Mouse (Mus musculus) heart, adult 2 months (tissue): ENCODE data around the gene Pard3. TPM values are rescaled to one million over a fixed set of nuclear protein-coding genes. Genes with fewer than 3 reads are reported as not detected.

ENCODE experiments used
- DNase-seq, 2 experiments: peaks; one replicate each; pipeline ENCODE4 v3.0.0; 2021
- H3K27ac ChIP-seq: fragments of 200-600 bp; 2 replicates; pipeline ENCODE4 v1.8.1; 2022
- H3K27me3 ChIP-seq: fragments of 200-500 bp; 2 replicates; pipeline ENCODE4 v1.6.1; 2012; ENCODE audit warnings: mild to moderate bottlenecking, low read length, inconsistent platforms, mixed read lengths; ENCODE audit not compliant: control insufficient read depth, insufficient read depth
- H3K36me3 ChIP-seq: fragments of 200-500 bp; 2 replicates; pipeline ENCODE4 v1.6.1; 2012; ENCODE audit warnings: low read length, inconsistent platforms; ENCODE audit not compliant: control insufficient read depth, insufficient read depth
- H3K4me1 ChIP-seq: fragments of 200-500 bp; 2 replicates; pipeline ENCODE4 v1.6.1; 2011; ENCODE audit warnings: low read length; ENCODE audit not compliant: control insufficient read depth, insufficient read depth
- H3K4me3 ChIP-seq: fragments of 200-600 bp; 2 replicates; pipeline ENCODE4 v1.8.1; 2022
- H3K79me2 ChIP-seq: fragments of 200-500 bp; replicated peaks from 2 replicates; pipeline ENCODE4 v1.6.1; 2012; ENCODE audit warnings: mild to moderate bottlenecking, inconsistent platforms, low read length, moderate library complexity, mixed read lengths; ENCODE audit not compliant: control insufficient read depth, insufficient read depth
- H3K9ac ChIP-seq: fragments of 200-500 bp; 2 replicates; pipeline ENCODE4 v1.6.1; 2012; ENCODE audit warnings: low read depth, mild to moderate bottlenecking, control low read depth, inconsistent platforms, low read length, mixed read lengths
- CTCF ChIP-seq: fragments of 200-600 bp; IDR thresholded peaks from 2 replicates; pipeline ENCODE4 v1.8.1; 2022; ENCODE audit warnings: antibody characterized with exemption, mild to moderate bottlenecking, moderate library complexity
- EP300 ChIP-seq: fragments of 200-500 bp; IDR thresholded peaks from 2 replicates; pipeline ENCODE4 v1.6.1; 2011; ENCODE audit warnings: low read depth, low read length, control low read depth; ENCODE audit not compliant: insufficient read depth
- POLR2A ChIP-seq: fragments of 200-500 bp; IDR thresholded peaks from 2 replicates; pipeline ENCODE4 v1.6.1; 2011; ENCODE audit warnings: mild to moderate bottlenecking, low read depth, low read length, control low read depth; ENCODE audit not compliant: insufficient read depth
- WGBS: fragments of 180-500 bp; shearing (Covaris S2); methylation state at CpG from one replicate; pipeline ENCODE4 v1.1.7; 2018; 5-methylcytosine and 5-hydroxymethylcytosine counted together
- intact Hi-C: fragments of 180-260 bp; cut with DNase I; formaldehyde crosslinking; loops from one replicate; pipeline ENCODE4 v1.15.1; 2025
- polyA plus RNA-seq: library from polyadenylated mRNA; depleted of rRNA; stranded (reverse); fragments of >200 nt; gene quantifications from 2 replicates; pipeline ENCODE4 v1.2.3, GENCODE M21; 2012
- total RNA-seq, 2 experiments: library from RNA; stranded (reverse); gene quantifications; 2 replicates each; pipeline ENCODE4 v1.2.3; 2021

Pard3 gene
- total and polyA plus RNA-seq, 3 experiments = 23.7 to 32.9 (median 30.1) TPM

DNA sequence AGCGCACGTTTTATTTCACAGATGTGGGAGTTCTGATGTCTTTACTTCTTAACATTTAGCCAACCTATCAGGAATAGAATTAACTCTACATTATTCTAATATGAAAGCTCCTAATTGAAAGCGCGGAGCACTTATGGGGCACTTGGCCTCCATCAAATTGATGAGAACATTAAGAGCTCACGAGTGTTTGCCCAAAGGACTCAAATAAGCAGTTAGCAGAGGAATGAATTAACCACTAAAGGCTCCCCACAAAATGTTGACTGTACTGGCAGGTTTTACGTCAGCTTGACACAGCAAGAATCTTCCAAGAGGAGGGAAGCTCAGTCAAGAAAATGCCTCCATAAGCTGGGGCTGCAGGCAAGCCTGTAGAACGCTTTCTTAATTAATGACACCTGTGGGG lies 32.1 kb downstream of the Pard3 start:
- 92% methylated on average over 7 of the region's 7 CpGs for WGBS
- TF ChIP-seq EP300 = no peak
- no peak for TF ChIP-seq POLR2A
- TF ChIP-seq CTCF = no peak

DNA sequence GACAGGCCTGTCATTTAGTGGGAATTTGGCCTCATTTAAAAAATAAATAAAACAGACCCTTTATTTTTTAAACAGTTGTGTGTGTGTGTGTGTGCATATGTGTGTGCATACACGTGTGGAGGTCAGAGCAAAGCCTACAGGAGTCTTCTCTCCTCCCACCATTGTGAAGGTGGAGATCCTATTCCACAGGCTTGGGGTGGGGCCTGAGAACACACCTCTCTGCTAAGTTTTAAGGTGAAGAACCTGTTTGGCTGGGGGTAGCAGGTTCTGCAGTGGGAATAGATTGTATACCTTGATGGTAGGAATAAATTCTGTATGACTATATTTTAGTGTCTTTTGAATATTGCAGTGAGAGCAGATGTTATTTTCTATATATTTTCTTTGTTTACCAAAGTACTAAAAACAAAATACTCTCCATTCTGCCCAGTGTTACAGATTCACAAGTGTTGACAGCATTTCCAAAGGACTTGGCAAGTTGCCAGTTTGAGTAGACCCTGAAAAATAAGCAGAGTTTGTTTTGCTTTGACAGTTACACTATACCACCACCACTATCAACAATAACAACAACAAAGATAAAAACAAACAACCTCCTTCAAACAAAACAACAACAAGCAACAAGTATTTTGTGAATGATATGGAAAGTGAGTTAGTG lies 35.9 kb downstream of the Pard3 start:
- TF ChIP-seq EP300 = no peak
- TF ChIP-seq POLR2A = no peak
- no peak for TF ChIP-seq CTCF
- DNase-seq = no peak
- peaks cover 5% of the 10 kb centered on the region for H3K79me2 ChIP-seq
- H3K36me3 ChIP-seq = no peaks in the 10 kb centered on the region; the same call in 1 of the 2 replicates
- no peak overlapping the region for H3K27ac ChIP-seq
- intact Hi-C loops = no loop called here
- peaks cover 3% of the 10 kb centered on the region for H3K4me1 ChIP-seq
- H3K9ac ChIP-seq = no peak overlapping the region
- H3K4me3 ChIP-seq = no peak overlapping the region
- WGBS = 71% methylated on average over 1 of the region's 1 CpGs
- no peaks in the 10 kb centered on the region for H3K27me3 ChIP-seq

More for the DNA sequence above, 32.1 kb downstream of the Pard3 start:
- Histone ChIP-seq H3K36me3 (no peaks in the 10 kb centered on the region; the same call in 1 of the 2 replicates), H3K4me3 (no peak overlapping the region), H3K27ac (no peak overlapping the region), H3K79me2 (peaks cover 2% of the 10 kb centered on the region), H3K9ac (no peak overlapping the region), H3K4me1 (no peaks in the 10 kb centered on the region; the same call in 1 of the 2 replicates), H3K27me3 (no peaks in the 10 kb centered on the region)
- intact Hi-C loops = no loop called here
- no peak for DNase-seq

DNA sequence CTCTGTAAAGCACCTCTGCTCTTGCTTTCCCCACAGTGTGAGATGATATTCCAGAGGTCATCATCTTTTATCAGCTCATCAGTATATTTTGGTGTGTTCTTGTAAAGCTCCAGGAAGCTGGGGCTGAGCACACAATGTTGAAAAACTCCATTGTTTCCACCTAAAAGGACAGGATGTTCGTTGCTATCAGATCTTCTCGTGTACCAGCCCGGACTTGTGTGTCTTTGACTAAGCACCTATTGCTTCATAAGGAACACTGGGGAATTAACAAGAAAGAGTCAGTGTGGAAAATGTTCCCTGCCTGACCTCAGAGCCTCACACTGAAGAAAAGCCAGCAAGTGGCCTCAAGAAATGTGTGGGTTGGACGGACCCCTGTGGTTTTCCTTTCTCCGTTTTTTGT lies 39.6 kb downstream of the Pard3 start:
- WGBS = 55% methylated on average over 5 of the region's 5 CpGs
- TF ChIP-seq POLR2A (no peak), CTCF (no peak), EP300 (no peak)

DNA sequence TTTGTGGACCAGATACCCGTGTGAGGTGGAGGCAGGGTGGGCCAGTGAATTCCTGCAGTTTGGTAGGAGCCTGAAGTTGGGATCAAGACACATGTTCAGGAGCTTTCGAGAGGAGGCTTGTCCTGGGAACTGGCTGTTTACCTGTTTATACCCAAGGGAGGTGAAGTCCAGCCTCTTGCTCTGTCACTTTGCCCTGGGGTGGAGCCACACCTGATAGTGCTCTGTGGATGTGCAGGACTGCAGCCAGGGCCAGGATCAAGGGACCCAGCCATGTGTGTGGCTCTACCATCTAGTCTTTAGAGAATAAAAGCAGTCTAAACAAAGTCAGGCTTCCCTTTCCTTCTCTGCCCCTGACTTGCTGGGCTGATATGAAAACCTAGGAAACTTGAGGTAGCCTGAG lies 40.9 kb downstream of the Pard3 start:
- 78% methylated on average over 2 of the region's 2 CpGs for WGBS
- TF ChIP-seq EP300 (no peak), POLR2A (no peak)
- peaks cover 3% of the 10 kb centered on the region for H3K4me1 ChIP-seq

More for the DNA sequence above, 39.6 kb downstream of the Pard3 start:
- Histone ChIP-seq H3K79me2 (peaks cover 3% of the 10 kb centered on the region), H3K27ac (no peak overlapping the region), H3K4me1 (peaks cover 3% of the 10 kb centered on the region), H3K27me3 (no peaks in the 10 kb centered on the region), H3K36me3 (no peaks in the 10 kb centered on the region; the same call in none of the 2 replicates), H3K4me3 (no peak overlapping the region), H3K9ac (no peak overlapping the region)
- no peak for DNase-seq
- intact Hi-C loops = no loop called here

DNA sequence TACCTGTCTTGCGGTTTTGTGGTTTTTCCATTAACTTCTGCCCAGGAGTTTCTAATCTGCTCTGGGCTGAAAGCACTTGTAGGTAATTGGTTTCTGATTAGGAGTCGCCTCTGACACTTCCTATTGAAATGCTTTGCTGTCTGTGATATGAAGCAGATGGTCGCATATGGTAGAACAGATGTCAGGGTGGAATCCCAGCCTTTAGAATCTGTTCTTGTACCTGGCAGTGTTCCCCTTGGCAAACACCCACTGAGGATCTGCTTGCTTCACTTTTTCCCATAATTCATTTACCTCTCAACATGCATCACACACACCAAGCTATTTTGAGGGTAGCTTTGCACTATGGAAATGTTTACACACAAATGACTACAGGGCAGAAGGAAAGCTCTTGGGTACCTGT lies 44.2 kb downstream of the Pard3 start:
- WGBS = 41% methylated on average over 3 of the region's 3 CpGs
- no peak overlapping the region for H3K4me3 ChIP-seq
- intact Hi-C loops = loop anchor here (5.0 kb wide), 1 partner anchor 46 kb away; the partner anchor contains the start of gene Pard3
- H3K27me3 ChIP-seq = no peaks in the 10 kb centered on the region
- H3K79me2 ChIP-seq = peaks cover 2% of the 10 kb centered on the region
- no peak overlapping the region for H3K27ac ChIP-seq
- no peak for TF ChIP-seq CTCF
- no peak for TF ChIP-seq POLR2A
- TF ChIP-seq EP300 = no peak
- DNase-seq = peak; percentile 26 to 46
- H3K36me3 ChIP-seq = no peaks in the 10 kb centered on the region; the same call in 1 of the 2 replicates
- H3K9ac ChIP-seq = no peak overlapping the region
- peaks cover 5% of the 10 kb centered on the region for H3K4me1 ChIP-seq

More for the DNA sequence above, 40.9 kb downstream of the Pard3 start:
- intact Hi-C loops = loop anchor here (5.0 kb wide), 1 partner anchor 42 kb away; the partner anchor contains the start of gene Pard3
- Histone ChIP-seq H3K27me3 (no peaks in the 10 kb centered on the region), H3K4me3 (no peak overlapping the region), H3K79me2 (peaks cover 3% of the 10 kb centered on the region), H3K9ac (no peak overlapping the region), H3K36me3 (no peaks in the 10 kb centered on the region; the same call in 1 of the 2 replicates), H3K27ac (no peak overlapping the region)
- DNase-seq = no peak

DNA sequence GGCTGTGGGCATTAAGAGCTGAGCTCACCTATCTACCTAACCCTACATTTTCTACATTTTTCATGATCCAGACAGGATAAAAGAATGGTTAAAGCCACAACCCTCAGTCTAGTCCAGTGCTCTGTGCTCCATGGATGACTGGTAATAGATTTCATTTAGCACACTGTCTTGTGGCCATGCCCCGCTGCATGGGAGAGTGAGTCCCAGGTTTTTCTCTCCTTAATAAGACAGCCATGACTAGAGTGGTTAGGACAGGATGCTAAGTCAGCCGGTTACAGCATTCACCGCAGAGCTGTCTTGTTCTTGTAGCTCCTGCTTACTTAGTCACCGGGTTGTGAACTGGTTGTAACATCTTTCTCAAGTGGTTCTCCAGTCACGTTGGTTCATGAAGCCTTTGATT lies 49.5 kb downstream of the Pard3 start:
- WGBS = 76% methylated on average over 5 of the region's 5 CpGs
- TF ChIP-seq EP300 (no peak), CTCF (no peak), POLR2A (no peak)

More for the DNA sequence above, 49.5 kb downstream of the Pard3 start:
- Histone ChIP-seq H3K4me1 (peaks cover 8% of the 10 kb centered on the region), H3K27me3 (no peaks in the 10 kb centered on the region), H3K79me2 (peaks cover 2% of the 10 kb centered on the region), H3K9ac (no peak overlapping the region), H3K27ac (no peak overlapping the region), H3K36me3 (no peaks in the 10 kb centered on the region), H3K4me3 (no peak overlapping the region)
- intact Hi-C loops = no loop called here
- no peak for DNase-seq
